Mouse (Mus musculus): ENCODE measurements around the gene Zcchc9. TPM values are rescaled to one million over a fixed set of nuclear protein-coding genes. Genes with fewer than 3 reads are reported as not detected.
"Not testable (repeated sequence)": the region's sequence is repeated elsewhere in the genome, so short reads cannot be mapped to it uniquely, and the experiment has no call there.

Gene Zcchc9
- total RNA-seq (2021), result 10 to 100 TPM; 21.6 to 22.9 TPM

DNA sequence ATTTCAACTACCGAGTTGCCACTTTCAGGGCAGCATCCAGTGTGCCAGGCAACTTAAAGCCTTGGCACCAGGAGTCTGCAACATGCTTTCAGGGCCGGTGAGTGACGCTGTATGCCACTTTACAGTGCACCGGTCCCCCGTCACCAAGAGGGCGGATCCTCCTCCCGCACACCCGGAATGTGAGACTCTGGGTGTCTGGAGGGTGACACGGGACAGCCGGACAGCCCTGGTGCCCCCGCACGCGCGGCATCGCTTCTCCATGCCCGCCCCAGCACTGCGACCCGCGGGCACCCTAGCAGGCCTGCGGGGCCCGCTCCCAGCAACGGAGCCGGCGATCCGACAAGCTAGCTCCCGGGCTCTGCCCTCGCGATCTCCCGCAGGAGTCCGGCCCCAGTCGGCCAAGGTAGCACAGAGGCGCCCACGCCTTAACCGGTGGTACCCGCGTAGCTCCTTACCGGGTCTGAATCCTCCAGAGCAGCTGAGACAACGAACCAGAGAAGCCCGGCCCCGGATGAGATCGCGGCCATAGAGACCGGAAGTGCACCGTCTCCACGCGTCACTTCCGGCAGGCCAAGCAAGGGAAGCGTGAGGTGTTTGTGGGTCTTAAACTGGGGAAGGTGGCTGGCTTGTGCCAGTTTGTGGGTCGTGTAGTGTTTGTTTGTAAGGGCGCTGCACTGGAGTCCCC, at the start of gene Zcchc9:
TSS of gene Zcchc9 (minus strand) at position 551 of the 685 bp plus-strand sequence.
- peak; percentile 88 for DNase-seq

DNA sequence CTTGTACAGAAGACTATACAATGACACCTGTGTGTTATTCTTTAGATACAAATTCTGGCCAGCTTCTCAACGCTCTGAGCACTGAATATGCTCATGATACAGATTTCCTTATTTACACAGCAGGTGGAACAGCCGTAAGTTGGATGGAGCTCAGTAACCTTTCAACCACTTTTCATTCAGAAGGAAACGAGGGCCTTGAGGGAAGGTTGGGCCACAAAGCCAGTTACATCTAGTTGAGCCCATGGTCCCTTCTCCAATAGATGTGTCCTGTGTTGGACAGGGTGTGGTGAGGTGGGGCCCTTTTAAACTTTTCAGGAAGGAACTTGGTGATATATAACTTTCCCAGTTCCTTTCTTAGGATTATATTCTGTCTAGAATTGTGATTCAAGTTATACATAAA, 46.9 kb upstream of the Zcchc9 start:
- no peak for DNase-seq

DNA sequence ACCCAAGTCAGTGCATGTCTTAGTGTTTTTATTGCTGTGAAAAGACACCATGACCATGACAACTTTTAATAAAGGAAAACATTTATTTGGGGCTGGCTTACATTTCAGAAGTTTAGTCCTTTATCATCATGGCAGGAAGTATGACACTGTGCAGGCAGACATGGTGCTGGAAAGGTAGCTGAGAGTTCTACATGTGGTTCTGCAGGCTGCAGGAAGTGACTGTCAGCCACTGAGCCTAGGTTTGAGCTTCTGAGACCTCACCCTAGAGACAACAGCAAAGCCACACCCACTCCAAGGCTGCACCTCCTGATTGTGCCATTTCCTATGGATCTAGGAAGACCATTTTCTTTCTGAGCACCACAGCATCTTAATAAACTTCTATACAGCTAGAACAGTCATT, 20.4 kb upstream of the Zcchc9 start:
- DNase-seq, result no peak

DNA sequence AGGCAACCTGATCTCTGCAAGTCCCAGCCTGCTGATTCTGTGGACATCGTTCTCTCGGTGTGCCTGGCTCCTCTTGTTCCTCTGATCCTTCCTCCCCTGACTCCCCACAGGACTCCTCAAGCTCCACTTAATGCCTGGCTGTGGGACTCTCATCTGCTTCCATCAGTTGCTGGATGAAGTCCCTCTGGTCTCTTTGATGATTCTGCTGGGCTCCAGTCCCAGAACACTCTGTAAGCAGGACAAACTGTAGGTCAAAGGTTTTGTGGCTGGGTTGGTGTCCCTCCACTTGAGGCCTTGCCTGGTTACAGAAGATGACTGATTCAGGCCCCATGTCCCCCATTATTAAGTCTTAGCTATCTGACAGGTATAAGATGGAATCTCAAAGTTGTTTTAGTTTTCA, 18.6 kb upstream of the Zcchc9 start:
- no peak for DNase-seq

DNA sequence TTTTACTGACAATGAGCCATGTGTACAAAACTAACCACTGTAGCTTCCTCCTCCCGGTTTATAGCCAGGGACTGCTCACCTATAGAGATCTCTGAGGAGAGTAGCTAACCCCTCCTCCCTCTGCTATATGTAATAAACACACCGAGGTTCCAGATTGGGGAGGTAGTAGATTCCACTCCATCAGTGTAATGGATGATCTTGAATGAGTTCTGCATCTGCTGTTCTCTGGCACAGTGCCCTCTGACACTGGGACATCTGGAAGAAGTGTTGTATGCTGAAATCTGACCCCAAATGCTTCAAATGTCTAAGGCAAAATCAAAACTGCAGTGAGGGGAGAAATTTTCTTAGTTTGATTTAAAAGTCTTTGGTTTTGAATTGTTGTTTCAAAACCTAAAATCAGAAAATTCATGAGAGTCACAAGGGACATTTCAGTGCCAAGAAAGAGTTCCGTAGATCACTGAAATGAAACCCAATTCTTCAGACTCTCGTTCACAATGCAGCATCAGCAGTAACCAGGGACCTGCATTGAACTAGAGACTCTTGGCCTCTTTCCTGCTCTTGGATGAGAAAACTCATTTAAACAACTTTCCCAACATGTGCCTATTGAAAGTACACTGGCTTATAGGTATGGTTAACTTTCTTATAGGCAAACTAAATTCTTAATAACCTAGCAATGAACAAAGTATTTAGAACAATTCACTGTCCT, 17.5 kb upstream of the Zcchc9 start:
- peak; percentile 53 for DNase-seq

DNA sequence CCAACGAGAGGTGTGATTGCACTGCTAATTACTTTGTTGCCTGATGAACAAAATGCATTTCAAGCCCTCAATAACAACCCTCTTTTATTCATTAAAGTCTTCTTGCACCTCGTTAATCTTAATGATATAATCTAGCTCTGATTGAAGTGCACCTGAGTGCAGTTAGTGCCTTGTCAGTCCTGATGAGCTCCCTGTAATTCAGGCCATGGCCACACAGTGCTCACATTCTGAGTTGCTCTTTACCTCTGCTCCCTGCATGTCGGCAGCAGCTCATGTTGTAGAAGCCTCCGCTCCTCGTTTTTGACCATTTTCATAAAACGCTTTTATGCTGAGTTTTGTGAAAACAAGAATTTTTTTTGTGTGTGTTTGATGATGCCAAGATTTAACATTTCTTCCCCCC, 16.2 kb upstream of the Zcchc9 start:
- no peak for DNase-seq

DNA sequence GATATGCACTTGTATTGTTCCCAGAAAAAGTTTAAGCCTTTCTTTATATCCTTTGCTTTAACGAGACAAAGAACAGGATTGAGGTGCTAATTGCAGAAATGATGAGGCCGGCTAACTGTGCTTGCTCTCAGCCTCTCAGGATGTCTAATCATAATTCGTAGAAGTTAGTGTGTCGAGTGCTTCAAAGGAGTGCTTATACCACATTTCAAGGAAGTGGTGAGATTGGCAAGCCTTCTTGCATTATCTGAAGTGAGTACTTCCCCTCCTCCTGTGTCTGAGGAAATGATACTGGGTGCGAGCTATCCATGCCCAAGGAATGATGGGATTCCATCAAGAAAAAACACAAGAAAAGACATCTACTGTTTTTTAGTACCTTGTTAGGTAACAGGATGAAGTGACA, 7.2 kb upstream of the Zcchc9 start:
- no peak for DNase-seq

DNA sequence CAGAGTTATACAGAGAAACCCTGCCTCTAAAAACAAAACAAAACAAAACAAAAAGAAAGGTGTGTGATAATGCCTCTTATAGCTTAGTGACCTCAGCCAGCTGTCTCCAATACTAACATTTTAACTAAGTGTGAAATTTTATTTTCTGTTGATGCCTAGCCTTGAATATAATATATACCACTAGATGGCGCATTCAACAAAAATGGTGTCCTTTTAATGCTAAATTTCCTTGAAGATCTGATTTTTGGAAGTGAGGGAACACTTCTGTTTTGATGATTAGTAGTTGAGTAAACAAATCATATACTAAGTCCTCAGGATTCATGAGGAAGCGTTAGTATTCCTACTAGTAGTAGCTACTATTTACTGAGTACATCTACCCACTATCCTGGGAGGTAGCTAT, 2.0 kb upstream of the Zcchc9 start:
- no peak for DNase-seq

DNA sequence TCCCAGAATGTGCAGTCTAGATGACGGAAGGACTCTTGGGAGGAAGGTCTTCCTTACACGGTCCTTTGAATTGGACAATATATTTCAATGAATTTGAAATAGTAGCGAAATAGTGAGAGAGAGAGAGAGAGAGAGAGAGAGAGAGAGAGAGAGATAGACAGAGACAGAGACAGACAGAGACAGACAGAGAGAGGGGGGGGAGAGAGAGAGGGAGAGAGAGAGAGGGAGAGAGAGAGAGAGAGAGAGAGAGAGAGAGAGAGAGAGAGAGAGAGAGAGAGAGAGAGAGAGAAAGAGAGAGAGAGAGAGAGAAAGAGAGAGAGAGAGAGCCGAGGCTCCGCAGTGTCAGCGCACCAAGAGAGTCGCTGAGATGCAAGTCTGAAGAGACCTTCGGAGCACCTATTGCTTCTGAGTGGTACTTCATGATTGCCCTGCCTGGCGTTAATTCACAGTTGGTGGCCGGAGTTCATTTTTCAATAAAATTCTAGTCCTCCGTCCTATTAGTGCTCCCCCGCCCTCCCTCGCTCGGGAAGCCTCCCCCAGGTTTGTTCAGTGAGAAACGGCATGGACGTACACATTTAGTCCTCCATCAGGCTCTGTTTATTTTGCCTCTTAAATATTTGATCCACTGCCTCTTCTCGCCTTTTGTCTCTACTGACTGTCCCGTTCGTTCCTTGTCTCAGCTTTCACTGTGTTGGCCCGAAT, 520 bp upstream of the Zcchc9 start:
- peak; percentile 4 for DNase-seq

DNA sequence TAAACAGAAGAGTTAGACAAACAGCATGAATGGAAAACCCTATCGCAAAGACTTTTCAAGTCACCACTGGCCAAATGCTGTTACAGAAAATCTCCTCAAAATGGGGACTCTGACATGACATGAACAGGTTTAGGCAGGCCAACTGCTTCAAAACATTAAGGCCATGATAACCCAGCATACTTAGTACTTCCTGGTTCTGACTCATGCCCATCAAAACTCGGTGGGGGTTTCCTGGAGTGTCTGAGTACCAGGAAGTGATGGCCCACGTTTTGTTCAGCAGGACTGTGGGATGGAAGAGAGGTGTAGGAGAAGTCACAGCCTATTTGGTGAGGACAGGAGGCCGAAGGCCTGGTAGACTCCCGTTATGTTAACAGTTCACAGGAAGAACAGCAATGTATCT, 5.8 kb downstream of the Zcchc9 start:
- no peak for DNase-seq

DNA sequence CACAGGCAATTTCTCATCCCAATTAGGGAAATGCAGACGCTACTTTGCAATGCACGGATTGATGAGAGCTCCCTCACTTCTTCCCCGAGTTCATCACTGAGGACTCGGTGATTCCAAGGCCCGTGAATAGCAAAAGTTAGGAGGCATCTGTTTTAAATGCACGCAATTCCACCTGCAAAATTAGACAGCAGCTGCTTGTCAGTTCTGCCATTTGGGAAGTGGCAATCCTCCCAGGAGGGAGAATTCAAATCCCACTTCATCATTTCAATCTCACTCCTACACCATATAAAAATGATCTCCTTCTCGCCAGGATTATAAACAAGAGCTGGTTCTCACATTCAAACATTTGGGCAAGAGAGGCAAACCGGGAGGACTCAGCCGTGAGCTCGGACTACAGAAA, 10.1 kb downstream of the Zcchc9 start:
- no peak for DNase-seq

DNA sequence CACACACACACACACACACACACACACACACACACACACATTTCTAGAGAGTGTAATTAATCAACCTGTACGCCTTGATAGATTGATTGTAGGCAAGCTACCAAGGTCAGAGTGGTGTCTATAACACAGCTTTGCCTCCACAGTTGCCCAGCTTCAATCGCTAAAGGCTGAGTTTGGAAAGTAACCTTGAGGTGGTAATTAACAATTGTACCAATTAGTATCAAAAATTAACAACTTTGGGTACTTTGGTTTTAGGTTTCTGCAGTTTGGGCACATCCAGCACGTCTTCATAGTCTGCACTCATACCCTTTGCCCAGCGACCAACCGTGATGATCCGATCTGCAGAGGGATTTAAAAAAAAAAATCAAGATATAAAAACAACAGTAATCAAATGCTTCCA, 10.6 kb downstream of the Zcchc9 start:
- DNase-seq, result no peak

DNA sequence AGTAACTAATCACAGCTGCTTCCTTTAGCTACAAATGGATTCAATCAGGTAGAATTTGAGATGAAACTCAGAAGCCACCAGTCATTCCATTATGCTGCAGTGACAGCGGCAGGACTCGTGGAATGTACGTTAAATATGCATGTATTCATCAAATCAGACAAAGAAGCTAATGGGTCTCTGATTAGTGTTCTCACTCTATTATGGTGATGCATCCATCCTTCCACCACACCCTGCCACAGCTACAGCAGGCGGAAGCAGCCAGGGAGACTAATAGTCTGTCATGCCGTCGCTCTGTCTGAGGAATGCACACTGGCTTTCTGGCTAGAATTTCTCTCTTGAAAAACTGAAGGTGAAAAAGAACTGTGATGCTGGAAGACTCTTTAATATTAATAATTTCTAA, 11.5 kb downstream of the Zcchc9 start:
- no peak for DNase-seq

DNA sequence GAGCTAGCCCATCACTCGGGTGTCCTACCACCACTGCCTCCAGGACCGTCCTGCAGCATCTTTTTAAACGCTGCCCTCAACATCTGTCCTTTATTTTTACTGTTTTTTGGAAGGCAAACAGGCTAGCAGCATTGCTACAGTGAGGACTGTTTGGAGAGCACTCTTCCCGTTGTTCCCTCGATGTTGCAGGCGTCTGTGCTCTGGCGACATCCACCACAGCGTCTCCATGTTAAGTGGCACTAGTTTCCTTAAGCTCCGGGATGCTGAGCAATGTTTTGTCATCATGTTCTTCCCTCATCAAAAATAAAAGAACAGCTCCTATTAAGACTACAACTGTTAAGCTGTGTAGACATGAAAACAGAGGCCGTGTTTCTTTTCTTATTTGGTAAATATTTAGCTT, 11.9 kb downstream of the Zcchc9 start:
- no peak for DNase-seq

DNA sequence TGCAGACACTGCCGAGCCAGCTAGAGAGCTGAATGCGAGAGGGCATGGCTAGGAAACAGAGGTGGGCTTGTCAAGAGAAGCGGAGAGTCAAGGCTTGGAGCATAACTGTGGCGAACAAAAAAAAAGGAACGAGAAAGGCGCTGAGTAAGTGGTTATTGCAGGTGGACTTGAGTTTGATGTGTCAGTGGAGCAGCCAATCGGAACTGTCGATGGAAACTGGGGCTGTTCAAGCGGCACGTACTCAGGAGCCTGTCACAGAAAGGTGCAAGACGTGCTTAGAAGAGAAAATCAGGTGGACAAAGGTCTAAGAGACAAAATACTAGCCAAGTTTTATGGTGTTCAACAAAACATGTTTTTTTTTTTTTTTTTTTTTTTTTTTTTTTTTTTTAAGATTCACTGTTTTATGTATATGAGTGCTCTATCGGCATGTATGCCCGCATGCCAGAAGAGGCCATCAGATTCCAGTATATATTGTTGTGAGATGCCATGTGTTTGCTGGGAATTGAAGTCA, 12.5 kb downstream of the Zcchc9 start:
- DNase-seq, result no peak

DNA sequence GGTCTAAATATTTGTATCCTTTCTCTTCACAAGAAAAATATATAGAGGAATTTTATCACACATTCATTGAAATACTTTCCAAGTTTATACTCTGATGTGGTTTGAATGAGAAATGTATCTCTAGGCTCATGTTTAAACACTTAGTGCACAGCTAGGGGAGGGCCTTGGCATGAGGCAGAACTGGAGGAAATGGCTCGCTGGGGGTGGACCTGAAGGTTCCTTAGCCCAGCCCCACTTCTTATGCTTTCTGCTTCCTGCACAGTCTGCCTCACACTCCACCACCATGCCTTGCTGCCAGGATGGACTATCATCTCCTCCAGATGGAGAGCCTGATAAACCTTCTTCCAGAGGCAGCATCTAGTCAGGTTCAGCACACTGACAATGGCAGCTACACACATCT, 15.5 kb downstream of the Zcchc9 start:
- no peak for DNase-seq

DNA sequence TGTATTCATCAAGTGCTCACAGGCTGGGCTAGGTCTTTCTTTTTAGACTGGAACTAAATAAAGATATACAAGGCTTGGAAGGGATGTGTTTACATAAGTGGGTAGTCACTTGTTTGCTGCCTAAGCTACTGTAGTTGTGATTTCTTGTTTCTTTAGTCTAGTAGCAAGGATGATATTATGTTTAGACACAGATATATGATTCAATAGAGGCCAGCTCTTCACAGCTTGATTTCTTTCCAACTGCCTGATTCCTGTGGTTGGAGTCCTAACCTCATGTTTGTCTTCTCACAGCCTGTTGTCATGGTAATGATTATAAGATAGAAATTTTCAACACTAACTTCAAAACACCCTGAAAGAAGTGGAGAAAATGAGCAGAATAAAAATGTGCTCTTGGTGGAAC, 27.6 kb downstream of the Zcchc9 start:
- no peak for DNase-seq

DNA sequence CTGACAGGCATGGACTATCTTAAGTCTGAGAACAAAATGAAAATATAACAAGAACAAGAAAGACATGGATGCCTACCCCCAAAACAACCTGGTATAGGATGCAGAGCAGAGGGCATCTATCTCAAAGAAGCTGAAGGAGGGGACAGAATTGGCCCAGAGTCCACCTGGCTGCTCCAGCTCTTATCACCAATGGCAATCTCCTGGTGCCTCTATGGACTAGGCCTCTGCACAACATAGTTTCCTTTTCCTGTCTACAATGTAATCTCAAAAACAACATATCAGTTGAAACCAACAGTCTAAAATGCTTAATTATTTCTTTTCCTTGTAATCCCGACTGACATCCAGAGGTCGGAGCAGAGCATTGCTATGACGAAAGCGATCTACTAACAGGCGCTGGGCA, 29.4 kb downstream of the Zcchc9 start:
- DNase-seq, result no peak

DNA sequence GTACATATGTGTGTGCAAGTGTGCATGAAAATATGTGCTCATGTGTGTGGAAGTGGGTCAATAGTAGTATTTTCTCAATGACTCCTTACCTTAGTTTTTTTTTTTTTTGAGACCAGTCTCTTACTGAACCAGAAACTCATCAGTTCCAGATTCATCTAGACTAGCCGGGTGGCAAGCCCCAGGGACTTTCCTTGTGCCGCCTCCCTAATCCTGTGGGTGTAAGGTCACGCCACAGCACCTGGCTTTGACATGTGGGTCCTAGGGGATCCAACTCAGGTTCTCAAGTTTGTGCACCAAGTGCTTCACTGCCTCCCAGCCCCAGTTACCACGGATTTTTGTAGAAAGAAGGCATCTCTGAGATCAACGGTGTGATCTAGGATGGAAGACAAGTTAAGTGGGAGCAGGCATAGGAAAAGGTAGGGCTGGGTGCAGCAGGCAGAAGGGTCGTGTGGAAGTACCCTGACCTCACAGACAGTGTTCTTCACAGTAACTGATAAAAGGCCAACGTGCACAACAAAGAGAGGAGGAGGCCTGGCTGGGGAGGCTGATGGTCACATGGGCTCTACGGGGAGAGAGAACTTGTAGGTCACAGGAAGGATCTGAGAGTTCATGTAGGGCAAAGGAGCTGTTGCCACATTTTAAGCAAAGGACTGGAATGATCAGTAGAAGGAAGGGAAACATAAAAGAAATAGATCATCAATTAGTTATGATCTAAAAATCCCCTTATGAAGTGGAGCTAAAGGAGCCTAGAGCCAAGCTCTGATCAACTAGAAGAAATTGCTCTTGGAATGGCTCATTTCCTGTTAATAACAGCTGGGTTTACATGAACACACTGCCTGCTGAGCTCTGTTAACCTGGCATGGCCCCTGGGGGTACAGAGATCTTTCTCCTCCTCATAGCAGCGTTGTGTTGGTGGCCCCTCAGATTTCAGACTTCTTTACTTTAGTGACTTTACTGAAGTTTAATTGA, 38.5 kb downstream of the Zcchc9 start:
- DNase-seq, result no peak

DNA sequence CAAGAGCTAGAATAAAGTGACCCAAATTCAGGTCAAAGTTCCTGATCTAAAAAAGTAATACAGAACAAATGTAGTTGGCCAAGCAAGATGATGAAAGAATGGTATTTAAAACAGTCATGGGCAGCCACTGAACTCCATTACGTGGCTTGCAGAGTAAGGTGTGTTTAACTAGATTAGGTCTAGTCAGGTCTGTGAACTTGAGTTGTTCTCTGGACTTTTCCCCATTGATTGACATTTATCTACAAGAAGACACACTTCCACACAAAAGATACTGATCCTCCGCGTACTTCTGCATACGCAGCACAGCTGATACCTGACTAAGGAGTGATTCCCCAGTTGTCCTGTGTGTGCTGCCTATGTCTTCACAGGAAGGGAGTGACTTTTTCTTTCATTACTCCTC, 41.9 kb downstream of the Zcchc9 start:
- DNase-seq, result no peak

DNA sequence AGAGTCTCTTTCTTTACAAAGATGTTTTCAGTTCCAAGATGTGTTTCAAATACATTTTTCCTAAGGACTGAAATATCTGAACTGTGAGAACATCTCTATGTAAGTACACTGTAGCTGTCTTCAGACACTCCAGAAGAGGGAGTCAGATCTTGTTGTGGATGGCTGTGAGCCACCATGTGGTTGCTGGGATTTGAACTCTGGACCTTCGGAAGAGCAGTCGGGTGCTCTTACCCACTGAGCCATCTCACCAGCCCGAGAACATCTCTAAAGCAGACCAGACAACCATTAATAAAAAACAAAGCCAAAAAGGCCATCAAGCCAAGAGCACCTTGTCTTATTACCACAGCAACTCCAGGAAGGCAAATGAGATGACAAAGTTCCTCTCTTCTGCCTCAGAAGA, 43.9 kb downstream of the Zcchc9 start:
- not testable (repeated sequence) for DNase-seq

DNA sequence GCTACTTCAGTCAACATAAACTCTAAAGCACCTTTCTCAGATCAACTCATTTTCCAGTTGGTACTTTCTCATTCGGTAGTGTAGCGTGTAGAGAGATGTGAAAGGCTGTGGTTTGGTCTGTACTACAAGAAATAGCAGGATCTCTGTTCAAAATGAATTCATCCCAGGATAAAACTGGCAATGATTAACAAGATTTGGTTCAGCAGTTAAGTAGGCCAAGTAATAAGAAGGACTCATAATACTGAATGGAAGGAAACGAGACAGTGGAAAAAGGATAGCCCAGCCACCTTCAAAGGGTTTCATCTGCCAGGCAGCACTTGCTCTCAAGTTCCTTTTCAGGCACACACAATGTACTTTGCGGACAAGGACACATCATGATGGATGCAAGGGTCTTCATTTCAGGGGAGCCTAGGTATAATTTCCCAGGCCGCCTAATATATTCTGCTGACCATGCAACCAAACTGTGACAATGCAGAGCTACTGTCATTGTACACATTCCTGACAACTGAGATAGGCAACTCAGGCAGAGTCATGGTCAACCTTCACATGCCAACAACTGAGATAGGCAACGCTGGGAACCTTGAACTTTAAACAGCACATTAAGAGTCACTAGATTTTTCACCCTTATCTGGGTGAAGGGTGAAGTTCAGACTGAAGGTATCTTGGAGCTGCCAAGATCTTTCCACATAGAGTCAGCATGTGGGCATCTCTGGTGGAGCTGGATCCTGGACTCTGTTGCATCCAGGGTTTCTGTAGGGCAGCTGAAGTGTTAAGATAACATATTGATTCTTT, 45.7 kb downstream of the Zcchc9 start:
- no peak for DNase-seq

Data from heart, postnatal 4 days (tissue).